Mouse (Mus musculus) 3134 (cell line): ENCODE results near the gene Gnb5.
A peak's percentile ranks its signal among the peaks of the same experiment; 100 is the strongest.
"Not testable (repeated sequence)": the region's sequence is repeated elsewhere in the genome, so short reads cannot be mapped to it uniquely, and the experiment has no call there.

Experiments used
- DNase-seq: peaks from one replicate; pipeline ENCODE4 v3.0.0-alpha.2; 2011; ENCODE audit warnings: low spot score; ENCODE audit not compliant: insufficient read length; ENCODE audit errors: extremely low read depth

The Gnb5 gene

GRCm38 (mm10) chr9:75355783-75356182, 49.7 kb downstream of the Gnb5 start:
- DNase-seq: no peak

GRCm38 (mm10) chr9:75357087-75357654, 51.1 kb downstream of the Gnb5 start:
- no peak for DNase-seq

GRCm38 (mm10) chr9:75361699-75362098, 55.6 kb downstream of the Gnb5 start:
- no peak for DNase-seq

- no peak for DNase-seq
Observed at GRCm38 (mm10) chr9:75362201-75362600, 56.1 kb downstream of the Gnb5 start.

GRCm38 (mm10) chr9:75363001-75363400, 56.9 kb downstream of the Gnb5 start:
- DNase-seq: no peak

GRCm38 (mm10) chr9:75363702-75364101, 57.6 kb downstream of the Gnb5 start:
- DNase-seq: not testable (repeated sequence)

- DNase-seq: no peak
Observed at GRCm38 (mm10) chr9:75365195-75365594, 59.1 kb downstream of the Gnb5 start.

GRCm38 (mm10) chr9:75366191-75366590, 60.1 kb downstream of the Gnb5 start:
- no peak for DNase-seq

GRCm38 (mm10) chr9:75368779-75369178, 62.7 kb downstream of the Gnb5 start:
- DNase-seq: no peak

GRCm38 (mm10) chr9:75375606-75376005, 69.5 kb downstream of the Gnb5 start:
- peak; percentile 48 for DNase-seq

GRCm38 (mm10) chr9:75376428-75376827, 70.3 kb downstream of the Gnb5 start:
- no peak for DNase-seq

GRCm38 (mm10) chr9:75378774-75379173, 72.7 kb downstream of the Gnb5 start:
- peak; percentile 41 for DNase-seq

GRCm38 (mm10) chr9:75382825-75383224, 76.7 kb downstream of the Gnb5 start:
- no peak for DNase-seq

- DNase-seq: no peak
Observed at GRCm38 (mm10) chr9:75383785-75384184, 77.7 kb downstream of the Gnb5 start.

GRCm38 (mm10) chr9:75384337-75384962, 78.4 kb downstream of the Gnb5 start:
- no peak for DNase-seq

- no peak for DNase-seq
Observed at GRCm38 (mm10) chr9:75385218-75385974, 79.3 kb downstream of the Gnb5 start.

- DNase-seq: no peak
Observed at GRCm38 (mm10) chr9:75393251-75393650, 87.2 kb downstream of the Gnb5 start.
